Mouse (Mus musculus) MEL (cell line): ENCODE measurements at regions not wholly inside any gene's neighbourhood (a gene's known extent, or its start where the extent isn't known, plus 50 kb on each side); places are given as distances from the start of the nearest gene placed in this dataset.

ENCODE experiments used
- GATA1 ChIP-seq: IDR thresholded peaks from 2 replicates; pipeline ENCODE4 v1.6.1; 2011; ENCODE audit warnings: low read depth, low read length, improper control_type of control experiment
- MAFK ChIP-seq: IDR thresholded peaks from 2 replicates; pipeline ENCODE4 v1.6.1; 2011; ENCODE audit warnings: low read depth, mild to moderate bottlenecking, low read length, improper control_type of control experiment, borderline replicate concordance

DNA sequence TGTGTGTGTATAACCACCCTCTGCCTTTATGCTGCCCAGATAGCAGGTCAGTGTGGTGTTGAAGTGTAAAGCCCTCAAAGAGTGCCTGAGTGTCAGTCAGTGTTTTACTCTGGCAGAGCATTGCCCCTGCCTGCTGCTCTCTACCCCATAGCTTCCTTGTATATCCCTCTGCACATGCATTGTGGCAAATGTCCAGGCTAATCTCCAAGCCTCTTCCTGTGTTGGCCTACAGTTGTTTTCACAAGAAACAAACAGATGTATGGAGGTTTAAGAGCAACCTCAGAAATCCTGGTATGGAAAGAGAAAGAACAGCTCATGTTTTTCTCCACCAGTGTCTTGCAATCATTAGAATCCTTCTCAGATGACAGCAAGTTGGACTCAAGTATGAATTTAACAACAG is 201.0 kb upstream of the Id2 start:
- TF ChIP-seq GATA1 = no peak
- TF ChIP-seq MAFK = no peak
